Mouse (Mus musculus) lung, adult 2 months (tissue): Measurements from ENCODE around the gene Npy. TPM values are rescaled to one million over a fixed set of nuclear protein-coding genes. Genes with fewer than 3 reads are reported as not detected.
A peak's percentile ranks its signal among the peaks of the same experiment; 100 is the strongest.

ENCODE experiments used
- DNase-seq: peaks from one replicate; pipeline ENCODE4 v3.0.0; 2022
- H3K4me1 ChIP-seq: fragments of 200-500 bp; 2 replicates; pipeline ENCODE4 v1.6.1; 2011; ENCODE audit warnings: low read length; ENCODE audit not compliant: control insufficient read depth, insufficient read depth
- H3K4me3 ChIP-seq: fragments of 200-500 bp; replicated peaks from 2 replicates; pipeline ENCODE3; 2011; ENCODE audit warnings: low read depth, mild to moderate bottlenecking, control low read depth, low read length; ENCODE audit errors: extremely low read depth
- CTCF ChIP-seq: fragments of 200-500 bp; IDR thresholded peaks from 2 replicates; pipeline ENCODE4 v1.5.1; 2011; ENCODE audit warnings: mild to moderate bottlenecking, low read length, control low read depth; ENCODE audit not compliant: insufficient read depth
- POLR2A ChIP-seq: fragments of 200-500 bp; IDR thresholded peaks from 2 replicates; pipeline ENCODE4 v1.6.1; 2011; ENCODE audit warnings: low read depth, mild to moderate bottlenecking, control low read depth, low read length, borderline replicate concordance; ENCODE audit errors: extremely low read depth
- WGBS: fragments of 180-500 bp; shearing (Covaris S2); methylation state at CpG from one replicate; pipeline ENCODE4 v1.1.7; 2018; 5-methylcytosine and 5-hydroxymethylcytosine counted together
- polyA plus RNA-seq: library from polyadenylated mRNA; depleted of rRNA; stranded (reverse); fragments of >200 nt; gene quantifications from 2 replicates; pipeline ENCODE4 v1.2.3, GENCODE M21; 2012; rRNA removed

Npy gene
- 2.0 and 6.8 TPM in 2 replicates for polyA plus RNA-seq

GRCm38 (mm10) chr6:49821961-49822870 lies at the start of gene Npy:
Npy (plus strand) TSS chr6:49822710.
- 2% methylated on average over 66 of the region's 66 CpGs for WGBS
- Histone ChIP-seq H3K4me3 (no peak within 1 kb of the TSS), H3K4me1 (no peaks in the 10 kb centered on the region)
- DNase-seq = peak; percentile 7
- TF ChIP-seq POLR2A (no peak), CTCF (no peak)

- WGBS = 68% methylated on average over 8 of the region's 8 CpGs
- Histone ChIP-seq H3K4me3 (no peak overlapping the region), H3K4me1 (no peaks in the 10 kb centered on the region)
- no peak for TF ChIP-seq CTCF
- no peak for TF ChIP-seq POLR2A
- no peak for DNase-seq
Measured at GRCm38 (mm10) chr6:49775006-49775405, 47.5 kb upstream of the Npy start.

- 60% methylated on average over 13 of the region's 13 CpGs for WGBS
- DNase-seq = no peak
- Histone ChIP-seq H3K4me3 (no peak overlapping the region), H3K4me1 (no peaks in the 10 kb centered on the region)
- TF ChIP-seq CTCF (no peak), POLR2A (no peak)
Measured at GRCm38 (mm10) chr6:49778109-49778508, 44.4 kb upstream of the Npy start.

GRCm38 (mm10) chr6:49778729-49779128 lies 43.8 kb upstream of the Npy start:
- DNase-seq = no peak
- Histone ChIP-seq H3K4me1 (no peaks in the 10 kb centered on the region), H3K4me3 (no peak overlapping the region)
- WGBS = 88% methylated on average over 9 of the region's 9 CpGs
- TF ChIP-seq POLR2A = no peak
- no peak for TF ChIP-seq CTCF

- no peaks in the 10 kb centered on the region for H3K4me1 ChIP-seq
- 40% methylated on average over 7 of the region's 7 CpGs for WGBS
- H3K4me3 ChIP-seq = no peak overlapping the region
- DNase-seq = no peak
- TF ChIP-seq CTCF (no peak), POLR2A (no peak)
Measured at GRCm38 (mm10) chr6:49779606-49780005, 42.9 kb upstream of the Npy start.

GRCm38 (mm10) chr6:49780846-49781400 lies 41.6 kb upstream of the Npy start:
- TF ChIP-seq POLR2A = no peak
- TF ChIP-seq CTCF = no peak
- no peak for DNase-seq
- Histone ChIP-seq H3K4me3 (no peak overlapping the region), H3K4me1 (no peaks in the 10 kb centered on the region)
- WGBS = 72% methylated on average over 9 of the region's 9 CpGs

GRCm38 (mm10) chr6:49781852-49782251 lies 40.7 kb upstream of the Npy start:
- TF ChIP-seq CTCF (no peak), POLR2A (no peak)
- Histone ChIP-seq H3K4me1 (no peaks in the 10 kb centered on the region), H3K4me3 (no peak overlapping the region)
- 80% methylated on average over 5 of the region's 5 CpGs for WGBS
- DNase-seq = no peak

- 81% methylated on average over 7 of the region's 7 CpGs for WGBS
- DNase-seq = no peak
- Histone ChIP-seq H3K4me1 (no peaks in the 10 kb centered on the region), H3K4me3 (no peak overlapping the region)
- no peak for TF ChIP-seq CTCF
- no peak for TF ChIP-seq POLR2A
Measured at GRCm38 (mm10) chr6:49782679-49783078, 39.8 kb upstream of the Npy start.

- DNase-seq = no peak
- Histone ChIP-seq H3K4me1 (no peaks in the 10 kb centered on the region), H3K4me3 (no peak overlapping the region)
- no peak for TF ChIP-seq POLR2A
- TF ChIP-seq CTCF = no peak
- WGBS = 77% methylated on average over 12 of the region's 12 CpGs
Measured at GRCm38 (mm10) chr6:49792524-49792923, 30.0 kb upstream of the Npy start.

GRCm38 (mm10) chr6:49804105-49804504 lies 18.4 kb upstream of the Npy start:
- no peak overlapping the region for H3K4me3 ChIP-seq
- 60% methylated on average over 8 of the region's 8 CpGs for WGBS
- DNase-seq = no peak
- TF ChIP-seq POLR2A (no peak), CTCF (no peak)
- no peaks in the 10 kb centered on the region for H3K4me1 ChIP-seq

GRCm38 (mm10) chr6:49808076-49808475 lies 14.4 kb upstream of the Npy start:
- TF ChIP-seq CTCF = no peak
- TF ChIP-seq POLR2A = no peak
- 37% methylated on average over 13 of the region's 13 CpGs for WGBS
- DNase-seq = no peak
- no peaks in the 10 kb centered on the region for H3K4me1 ChIP-seq
- H3K4me3 ChIP-seq = no peak overlapping the region
